Mouse (Mus musculus): ENCODE data around the gene Gpr157.

The Gpr157 gene

DNA sequence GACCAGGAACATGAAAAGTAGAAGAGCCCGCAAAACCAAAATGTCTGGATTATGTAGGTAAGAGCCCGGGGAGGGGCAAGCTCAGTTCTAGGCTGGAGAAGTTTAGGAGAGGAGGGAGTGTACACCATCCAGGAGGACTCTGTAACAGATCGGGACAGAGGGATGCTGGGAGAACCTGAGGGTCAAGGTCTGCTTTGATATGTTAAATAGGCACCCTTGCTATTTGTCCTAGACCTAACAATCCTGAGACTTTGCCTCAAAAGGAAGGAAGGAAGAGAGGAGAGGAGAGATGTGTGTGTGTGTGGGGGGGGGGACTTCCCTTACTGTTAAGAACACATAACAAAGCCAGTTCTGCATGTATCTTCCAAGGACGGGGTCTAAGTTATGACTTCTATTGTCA, 68.1 kb downstream of the Gpr157 start:
- DNase-seq, result no peak
